Mouse (Mus musculus): ENCODE results near the gene Tmco5.
"Not testable (repeated sequence)": the region's sequence is repeated elsewhere in the genome, so short reads cannot be mapped to it uniquely, and the experiment has no call there.

Tmco5 gene

GRCm38 (mm10) chr2:116924292-116924691 is 45.8 kb downstream of the Tmco5 start:
- no peak for DNase-seq

- DNase-seq = no peak
Observed at GRCm38 (mm10) chr2:116925230-116925629, 46.7 kb downstream of the Tmco5 start.

GRCm38 (mm10) chr2:116932218-116932617 is 53.7 kb downstream of the Tmco5 start:
- no peak for DNase-seq

GRCm38 (mm10) chr2:116934236-116934635 is 55.7 kb downstream of the Tmco5 start:
- not testable (repeated sequence) for DNase-seq

- DNase-seq = no peak
Observed at GRCm38 (mm10) chr2:116934776-116935175, 56.3 kb downstream of the Tmco5 start.

GRCm38 (mm10) chr2:116936371-116936770 is 57.9 kb downstream of the Tmco5 start:
- DNase-seq = no peak

GRCm38 (mm10) chr2:116937166-116937565 is 58.7 kb downstream of the Tmco5 start:
- no peak for DNase-seq

GRCm38 (mm10) chr2:116941816-116942215 is 63.3 kb downstream of the Tmco5 start:
- no peak for DNase-seq

Measured in kidney, adult 18-20 months (tissue).